Mouse (Mus musculus): ENCODE measurements at regions not wholly inside any gene's neighbourhood (a gene's known extent, or its start where the extent isn't known, plus 50 kb on each side); places are given as distances from the start of the nearest gene placed in this dataset.

DNA sequence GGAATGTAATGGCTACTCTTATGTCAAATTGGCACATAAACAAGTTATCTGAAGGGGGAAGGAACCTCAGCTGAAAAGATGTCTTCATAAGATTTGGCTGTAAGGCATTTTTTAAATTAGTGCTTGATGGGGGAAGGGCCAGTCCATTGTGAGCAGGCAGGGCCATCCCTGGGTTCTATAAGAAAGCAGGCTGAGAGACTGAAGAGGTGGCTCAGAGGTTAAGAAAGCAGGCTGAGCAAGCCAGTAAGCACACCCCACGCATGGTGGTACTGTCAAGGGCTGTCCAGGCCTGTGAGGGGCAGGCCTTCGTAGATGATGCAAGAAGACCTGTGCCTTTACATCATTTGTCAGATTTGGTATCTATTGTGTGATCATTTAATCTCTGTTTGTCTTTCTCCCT is 147.0 kb downstream of the Bod1 start:
- no peak for ATAC-seq (replicated peaks; ENCODE audit: low FRiP score)
- no peak overlapping the region for H3K4me2 ChIP-seq
- H3K9me3 ChIP-seq (replicated peaks): no peaks in the 10 kb centered on the region
- no peak overlapping the region for H3K27ac ChIP-seq
- WGBS: 74% methylated on average over 2 of the region's 2 CpGs
- H3K36me3 ChIP-seq: no peaks in the 10 kb centered on the region
- H3K27me3 ChIP-seq: no peaks in the 10 kb centered on the region
- no peak overlapping the region for H3K9ac ChIP-seq
- no peaks in the 10 kb centered on the region for H3K4me1 ChIP-seq
- no peak overlapping the region for H3K4me3 ChIP-seq (replicated peaks)

GRCm38 (mm10) chr11:31524065-31524618 is 147.5 kb downstream of the Bod1 start:
- no peaks in the 10 kb centered on the region for H3K4me1 ChIP-seq
- H3K9me3 ChIP-seq (replicated peaks): no peaks in the 10 kb centered on the region
- H3K4me3 ChIP-seq (replicated peaks): no peak overlapping the region
- WGBS: 81% methylated on average over 2 of the region's 2 CpGs
- no peak for ATAC-seq (replicated peaks; ENCODE audit: low FRiP score)
- H3K27me3 ChIP-seq: no peaks in the 10 kb centered on the region
- no peak overlapping the region for H3K9ac ChIP-seq
- no peak overlapping the region for H3K4me2 ChIP-seq
- H3K36me3 ChIP-seq: no peaks in the 10 kb centered on the region
- no peak overlapping the region for H3K27ac ChIP-seq

GRCm38 (mm10) chr11:31522127-31522526 is 149.6 kb downstream of the Bod1 start:
- no peak for ATAC-seq (replicated peaks; ENCODE audit: low FRiP score)
- Histone ChIP-seq H3K9me3 (replicated peaks) (no peaks in the 10 kb centered on the region), H3K4me1 (no peaks in the 10 kb centered on the region), H3K9ac (no peak overlapping the region), H3K27ac (no peak overlapping the region), H3K36me3 (no peaks in the 10 kb centered on the region), H3K4me2 (no peak overlapping the region), H3K27me3 (no peaks in the 10 kb centered on the region), H3K4me3 (replicated peaks) (no peak overlapping the region)
- 81% methylated on average over 2 of the region's 2 CpGs for WGBS

DNA sequence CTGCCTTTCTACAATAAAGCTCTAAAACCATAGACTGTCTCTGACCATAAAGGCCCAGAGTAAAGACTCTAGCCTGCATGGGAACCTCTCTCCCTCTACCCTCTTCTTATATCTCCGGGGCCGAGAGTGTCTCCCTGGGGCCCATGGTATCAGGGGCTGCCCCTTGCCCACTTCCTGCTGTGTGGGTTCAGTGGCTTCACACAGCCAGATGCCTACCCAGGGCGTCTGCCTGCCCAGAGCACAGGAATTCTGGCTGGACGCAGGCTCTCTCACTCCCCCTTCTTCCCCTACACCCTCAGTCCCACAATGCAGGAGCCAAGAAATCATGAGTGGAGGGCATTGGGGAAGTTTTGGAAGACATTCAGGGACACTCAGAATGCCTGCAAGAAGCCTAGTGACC is 150.8 kb downstream of the Bod1 start:
- Histone ChIP-seq H3K4me1 (no peaks in the 10 kb centered on the region), H3K4me3 (replicated peaks) (no peak overlapping the region), H3K36me3 (no peaks in the 10 kb centered on the region), H3K9me3 (replicated peaks) (no peaks in the 10 kb centered on the region), H3K27ac (no peak overlapping the region), H3K27me3 (no peaks in the 10 kb centered on the region), H3K9ac (no peak overlapping the region), H3K4me2 (no peak overlapping the region)
- no peak for ATAC-seq (replicated peaks; ENCODE audit: low FRiP score)
- 73% methylated on average over 4 of the region's 4 CpGs for WGBS

DNA sequence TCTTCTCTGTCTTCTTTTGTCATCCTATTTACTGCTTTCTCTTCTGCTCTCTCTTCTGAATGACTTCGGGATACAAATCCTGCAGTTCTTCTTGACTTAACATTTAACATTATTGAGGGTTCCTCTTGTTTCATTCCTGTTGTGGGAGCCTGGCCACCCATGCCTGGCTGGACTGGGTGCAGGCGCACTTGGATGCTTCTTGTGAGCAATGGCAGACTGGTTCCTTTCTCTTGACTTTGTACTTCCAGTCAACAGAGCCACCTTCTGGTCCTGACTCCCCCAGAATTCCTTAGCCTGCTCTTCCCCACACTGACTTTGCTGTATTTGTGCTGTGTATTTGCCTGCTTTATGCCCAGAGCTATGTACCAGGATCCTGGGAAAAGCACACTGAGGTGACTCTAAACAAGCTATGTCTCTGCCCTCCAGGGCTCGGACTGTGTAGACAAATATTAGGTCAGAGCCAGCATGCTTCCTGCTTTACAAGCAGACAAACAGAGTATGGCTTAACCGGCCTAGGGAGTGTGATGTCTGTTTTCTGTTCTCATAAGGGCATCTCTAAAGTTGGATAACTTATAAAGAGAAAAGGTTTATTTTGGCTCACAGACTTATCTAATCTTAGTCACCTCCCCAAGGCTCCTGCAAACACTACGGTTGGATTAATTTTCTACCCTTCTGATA is 133.5 kb upstream of the Stc2 start:
- ATAC-seq (replicated peaks; ENCODE audit: low FRiP score): no peak
- no peak overlapping the region for H3K4me3 ChIP-seq (replicated peaks)

GRCm38 (mm10) chr11:31485429-31485828 is 115.6 kb upstream of the Stc2 start:
- Histone ChIP-seq H3K4me3 (replicated peaks) (no peak overlapping the region), H3K27ac (no peak overlapping the region), H3K9ac (no peak overlapping the region), H3K4me2 (no peak overlapping the region), H3K27me3 (no peaks in the 10 kb centered on the region), H3K9me3 (replicated peaks) (no peaks in the 10 kb centered on the region), H3K36me3 (no peaks in the 10 kb centered on the region), H3K4me1 (no peaks in the 10 kb centered on the region)
- 67% methylated on average over 4 of the region's 4 CpGs for WGBS
- ATAC-seq (replicated peaks; ENCODE audit: low FRiP score): no peak

More for the DNA sequence above, 133.5 kb upstream of the Stc2 start:
- no peaks in the 10 kb centered on the region for H3K9me3 ChIP-seq (replicated peaks)
- no peak overlapping the region for H3K4me2 ChIP-seq
- H3K27ac ChIP-seq: no peak overlapping the region
- no peaks in the 10 kb centered on the region for H3K36me3 ChIP-seq
- no peak overlapping the region for H3K9ac ChIP-seq
- no peaks in the 10 kb centered on the region for H3K27me3 ChIP-seq
- H3K4me1 ChIP-seq: no peaks in the 10 kb centered on the region
- WGBS: 72% methylated on average over 5 of the region's 5 CpGs

DNA sequence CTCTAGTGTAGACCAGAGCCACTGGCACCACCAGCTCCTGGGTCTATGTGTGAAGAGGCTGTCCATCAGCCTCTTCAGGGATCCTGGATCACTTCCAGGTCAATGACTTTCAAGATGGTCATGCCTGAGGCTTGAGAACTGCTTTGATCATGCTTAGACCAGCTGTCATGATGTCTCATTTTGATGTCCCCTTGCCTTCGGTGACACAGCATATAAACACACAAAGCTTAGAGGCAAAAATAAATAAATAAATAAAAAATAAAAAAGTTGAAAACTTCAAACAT is 111.1 kb upstream of the Stc2 start:
- H3K27ac ChIP-seq: no peak overlapping the region
- 82% methylated on average over 1 of the region's 1 CpGs for WGBS
- H3K9me3 ChIP-seq (replicated peaks): no peaks in the 10 kb centered on the region
- no peaks in the 10 kb centered on the region for H3K36me3 ChIP-seq
- H3K4me2 ChIP-seq: no peak overlapping the region
- H3K9ac ChIP-seq: no peak overlapping the region
- 0 out of 2 replicates have a peak, but pooled peaks cover 3% of the 10 kb centered on the region for H3K4me1 ChIP-seq
- H3K27me3 ChIP-seq: no peaks in the 10 kb centered on the region
- H3K4me3 ChIP-seq (replicated peaks): no peak overlapping the region
- no peak for ATAC-seq (replicated peaks; ENCODE audit: low FRiP score)

DNA sequence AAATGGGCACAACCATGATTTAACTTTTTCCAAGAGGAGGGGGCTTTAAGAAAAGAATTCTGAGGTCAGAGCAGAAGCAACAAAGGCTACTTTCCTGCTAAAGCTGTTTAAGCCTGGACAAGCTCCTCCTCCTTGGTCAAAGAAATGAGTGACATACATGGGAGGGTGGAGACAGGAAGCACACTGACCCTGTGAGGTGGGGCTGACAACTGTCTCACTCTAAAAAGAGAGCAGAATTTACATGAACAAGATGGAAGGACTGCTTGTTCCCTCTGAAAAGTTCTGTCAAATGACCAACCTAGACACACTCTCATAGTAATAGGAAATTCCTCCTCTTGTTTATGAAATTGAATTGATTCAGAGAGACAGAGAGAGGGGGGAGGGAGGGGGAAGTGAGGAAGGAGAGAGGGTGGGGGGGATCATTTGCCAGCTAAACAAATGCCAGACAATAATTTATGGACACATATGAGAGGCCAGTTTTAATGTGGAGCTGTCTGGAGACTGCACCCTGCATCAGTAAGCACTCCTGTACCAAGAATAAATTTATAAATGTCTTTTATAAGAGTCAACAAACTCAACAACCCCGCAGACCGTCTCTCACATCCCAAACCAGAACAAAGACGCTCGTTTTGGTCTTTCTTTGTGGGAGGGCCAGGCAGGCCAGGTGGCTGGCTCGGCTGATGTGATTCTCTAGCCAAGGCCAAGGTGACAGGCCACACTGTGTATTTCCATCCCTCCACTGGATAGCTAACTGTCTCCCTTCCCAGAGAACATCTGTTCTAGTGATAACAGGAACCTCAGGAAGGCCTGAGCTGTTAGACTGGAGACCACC is 110.6 kb upstream of the Stc2 start:
- no peak for ATAC-seq (replicated peaks; ENCODE audit: low FRiP score)
- no peaks in the 10 kb centered on the region for H3K36me3 ChIP-seq

DNA sequence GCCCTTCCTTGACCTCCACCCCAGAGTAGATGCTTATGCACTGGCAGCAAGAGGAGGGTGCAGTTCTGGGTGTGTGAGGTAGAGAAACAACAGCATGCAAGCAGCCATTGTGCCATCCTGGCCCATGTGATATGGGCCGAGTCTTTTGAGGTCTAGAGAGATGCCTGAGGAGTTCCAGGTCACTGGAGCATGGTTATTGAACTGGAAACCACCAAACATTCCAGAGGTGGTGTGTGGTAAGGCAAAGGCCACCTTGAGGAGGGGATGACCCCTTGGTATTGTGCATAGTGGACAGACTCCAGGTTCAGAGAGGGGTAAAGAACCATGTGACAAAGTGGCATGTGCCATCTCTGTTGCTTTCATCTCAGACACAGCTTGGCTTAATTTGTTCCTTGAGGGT is 107.9 kb upstream of the Stc2 start:
- H3K27me3 ChIP-seq: no peaks in the 10 kb centered on the region
- no peak overlapping the region for H3K4me3 ChIP-seq (replicated peaks)
- H3K36me3 ChIP-seq: no peaks in the 10 kb centered on the region
- ATAC-seq (replicated peaks; ENCODE audit: low FRiP score): peak; percentile 17; the same call in 1 of the 2 replicates
- 46% methylated on average over 1 of the region's 1 CpGs for WGBS
- H3K27ac ChIP-seq: no peak overlapping the region
- H3K9ac ChIP-seq: no peak overlapping the region
- H3K4me1 ChIP-seq: 0 out of 2 replicates have a peak, but pooled peaks cover 3% of the 10 kb centered on the region
- H3K9me3 ChIP-seq (replicated peaks): no peaks in the 10 kb centered on the region
- H3K4me2 ChIP-seq: no peak overlapping the region

More for the DNA sequence above, 110.6 kb upstream of the Stc2 start:
- Histone ChIP-seq H3K4me1 (0 out of 2 replicates have a peak, but pooled peaks cover 3% of the 10 kb centered on the region), H3K9me3 (replicated peaks) (no peaks in the 10 kb centered on the region), H3K4me3 (replicated peaks) (no peak overlapping the region), H3K9ac (no peak overlapping the region), H3K27me3 (no peaks in the 10 kb centered on the region), H3K27ac (no peak overlapping the region), H3K4me2 (no peak overlapping the region)
- WGBS: 51% methylated on average over 5 of the region's 5 CpGs

GRCm38 (mm10) chr11:31477104-31477503 is 107.2 kb upstream of the Stc2 start:
- no peak overlapping the region for H3K4me3 ChIP-seq (replicated peaks)
- H3K27ac ChIP-seq: no peak overlapping the region
- no peak overlapping the region for H3K9ac ChIP-seq
- H3K27me3 ChIP-seq: no peaks in the 10 kb centered on the region
- no peaks in the 10 kb centered on the region for H3K9me3 ChIP-seq (replicated peaks)
- WGBS: 51% methylated on average over 3 of the region's 3 CpGs
- H3K4me1 ChIP-seq: 0 out of 2 replicates have a peak, but pooled peaks cover 3% of the 10 kb centered on the region
- H3K36me3 ChIP-seq: no peaks in the 10 kb centered on the region
- no peak overlapping the region for H3K4me2 ChIP-seq
- peak; percentile 47 for ATAC-seq (replicated peaks; ENCODE audit: low FRiP score)

- 17% methylated on average over 4 of the region's 4 CpGs for WGBS
- Histone ChIP-seq H3K36me3 (no peaks in the 10 kb centered on the region), H3K27me3 (no peaks in the 10 kb centered on the region), H3K4me3 (replicated peaks) (no peak overlapping the region), H3K9ac (no peak overlapping the region), H3K27ac (0 out of 2 replicates have a peak overlapping the region, but pooled peaks have one; percentile 0), H3K4me2 (no peak overlapping the region), H3K4me1 (0 out of 2 replicates have a peak, but pooled peaks cover 3% of the 10 kb centered on the region), H3K9me3 (replicated peaks) (no peaks in the 10 kb centered on the region)
- peak; percentile 73 for ATAC-seq (replicated peaks; ENCODE audit: low FRiP score)
Measured at GRCm38 (mm10) chr11:31473017-31473416, 103.1 kb upstream of the Stc2 start.

- Histone ChIP-seq H3K9ac (no peak overlapping the region), H3K36me3 (no peaks in the 10 kb centered on the region), H3K9me3 (replicated peaks) (no peaks in the 10 kb centered on the region), H3K4me1 (no peaks in the 10 kb centered on the region), H3K27ac (0 out of 2 replicates have a peak overlapping the region, but pooled peaks have one; percentile 9), H3K4me3 (replicated peaks) (no peak overlapping the region), H3K27me3 (no peaks in the 10 kb centered on the region), H3K4me2 (no peak overlapping the region)
- ATAC-seq (replicated peaks; ENCODE audit: low FRiP score): no peak; the same call in 1 of the 2 replicates
- 46% methylated on average over 2 of the region's 2 CpGs for WGBS
Measured at GRCm38 (mm10) chr11:31470681-31471414, 101.0 kb upstream of the Stc2 start.
